Mouse (Mus musculus) myocyte (in vitro differentiated cells): ENCODE data around the gene Clec10a. TPM values are rescaled to one million over a fixed set of nuclear protein-coding genes. Genes with fewer than 3 reads are reported as not detected.
"Not testable (repeated sequence)": the region's sequence is repeated elsewhere in the genome, so short reads cannot be mapped to it uniquely, and the experiment has no call there.

Source experiments
- H3K27me3 ChIP-seq: one replicate; pipeline ENCODE4 v1.6.1; 2011; ENCODE audit not compliant: control insufficient read depth, insufficient read depth, insufficient read length
- H3K36me3 ChIP-seq: one replicate; pipeline ENCODE4 v1.6.1; 2011; ENCODE audit not compliant: control insufficient read depth, insufficient read depth
- H3K4me2 ChIP-seq: one replicate; pipeline ENCODE4 v1.6.1; 2011; ENCODE audit warnings: low read depth, control low read depth
- H3K4me3 ChIP-seq: one replicate; pipeline ENCODE4 v1.5.1; 2011; ENCODE audit warnings: mild to moderate bottlenecking, control low read depth, moderate library complexity
- H3K79me2 ChIP-seq: one replicate; pipeline ENCODE4 v1.6.1; 2011; ENCODE audit not compliant: control insufficient read depth, insufficient read depth
- H3ac ChIP-seq: one replicate; pipeline ENCODE4 v1.6.1; 2011; ENCODE audit not compliant: control insufficient read depth, insufficient read length
- CEBPB ChIP-seq: IDR thresholded peaks from 2 replicates; pipeline ENCODE4 v1.6.1; 2011; ENCODE audit warnings: mild to moderate bottlenecking, moderate library complexity; ENCODE audit not compliant: poor library complexity, insufficient read depth, severe bottlenecking
- E2F4 ChIP-seq: IDR thresholded peaks from one replicate; pipeline ENCODE4 v1.6.1; 2011; ENCODE audit warnings: mild to moderate bottlenecking, control low read depth, moderate library complexity; ENCODE audit not compliant: insufficient read depth
- MAX ChIP-seq: IDR thresholded peaks from one replicate; pipeline ENCODE4 v1.6.1; 2011; ENCODE audit warnings: low read depth, mild to moderate bottlenecking, control low read depth
- MYOD1 ChIP-seq, 3 experiments: IDR thresholded peaks; one replicate each; pipeline ENCODE4 v1.6.1; 2011; ENCODE audit warnings: control low read depth in 2 of 3, low read depth in 2 of 3, mild to moderate bottlenecking in 2 of 3, moderate library complexity in 1 of 3; ENCODE audit not compliant: insufficient read length in 2 of 3, control insufficient read depth in 1 of 3
- MYOG ChIP-seq, 3 experiments: IDR thresholded peaks; one replicate each; pipeline ENCODE4 v1.6.1; 2011; ENCODE audit warnings: control low read depth in 2 of 3, low read depth in 2 of 3, mild to moderate bottlenecking in 2 of 3; ENCODE audit not compliant: insufficient read length in 2 of 3, control insufficient read depth in 1 of 3, insufficient read depth in 1 of 3
- POLR2A ChIP-seq: IDR thresholded peaks from one replicate; pipeline ENCODE4 v1.6.1; 2011; ENCODE audit warnings: low read depth, mild to moderate bottlenecking, control low read depth, moderate library complexity; ENCODE audit not compliant: insufficient read length
- POLR2AphosphoS2 ChIP-seq: IDR thresholded peaks from one replicate; pipeline ENCODE4 v1.6.1; 2011; ENCODE audit warnings: low read depth, control low read depth; ENCODE audit not compliant: insufficient read length
- REST ChIP-seq: IDR thresholded peaks from one replicate; pipeline ENCODE4 v1.6.1; 2011; ENCODE audit warnings: mild to moderate bottlenecking, control low read depth, moderate library complexity; ENCODE audit not compliant: insufficient read depth, insufficient read length
- SRF ChIP-seq: IDR thresholded peaks from one replicate; pipeline ENCODE4 v1.6.1; 2011; ENCODE audit warnings: low read depth; ENCODE audit not compliant: control insufficient read depth, insufficient read length
- TCF12 ChIP-seq: IDR thresholded peaks from one replicate; pipeline ENCODE4 v1.6.1; 2011; ENCODE audit warnings: mild to moderate bottlenecking, control low read depth; ENCODE audit not compliant: poor library complexity, insufficient read depth, severe bottlenecking
- TCF3 ChIP-seq: IDR thresholded peaks from one replicate; pipeline ENCODE4 v1.6.1; 2011; ENCODE audit warnings: low read depth, control low read depth; ENCODE audit not compliant: insufficient read length
- USF1 ChIP-seq: IDR thresholded peaks from one replicate; pipeline ENCODE4 v1.6.1; 2011; ENCODE audit warnings: low read depth, mild to moderate bottlenecking, control low read depth, moderate library complexity
- polyA plus RNA-seq: library from polyadenylated mRNA; unstranded; fragments of >200 nt; fragmentation: generic; extraction: Trizol; gene quantifications from one replicate; pipeline ENCODE4 v1.2.1, GENCODE M21; 2012; ENCODE audit warnings: missing spikeins

The Clec10a gene
- 0.13 TPM for polyA plus RNA-seq

DNA sequence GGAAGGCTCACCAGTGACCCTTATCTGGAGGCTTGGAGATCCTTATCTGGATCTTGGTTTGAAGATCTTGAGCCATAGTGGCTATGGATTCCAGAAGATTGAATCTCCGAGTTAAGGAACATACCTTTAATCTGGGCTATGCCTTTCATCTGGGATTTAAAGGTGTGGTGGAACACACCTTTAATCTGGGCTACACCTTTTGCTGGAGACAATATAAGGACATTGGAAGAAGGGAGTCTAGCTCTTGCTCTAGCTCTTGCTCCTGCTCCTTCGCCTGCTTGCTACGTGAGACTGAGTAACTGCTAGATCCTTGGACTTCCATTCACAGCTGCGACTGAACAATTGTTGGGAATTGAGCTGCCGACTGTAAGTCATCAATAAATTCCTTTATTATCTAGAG lies at the start of gene Clec10a:
TSS of gene Clec10a (plus strand) at position 301 of the 400 bp plus-strand sequence.
- not testable (repeated sequence) for H3K79me2 ChIP-seq, H3ac ChIP-seq, H3K4me2 ChIP-seq, H3K4me3 ChIP-seq, H3K36me3 ChIP-seq, H3K27me3 ChIP-seq

DNA sequence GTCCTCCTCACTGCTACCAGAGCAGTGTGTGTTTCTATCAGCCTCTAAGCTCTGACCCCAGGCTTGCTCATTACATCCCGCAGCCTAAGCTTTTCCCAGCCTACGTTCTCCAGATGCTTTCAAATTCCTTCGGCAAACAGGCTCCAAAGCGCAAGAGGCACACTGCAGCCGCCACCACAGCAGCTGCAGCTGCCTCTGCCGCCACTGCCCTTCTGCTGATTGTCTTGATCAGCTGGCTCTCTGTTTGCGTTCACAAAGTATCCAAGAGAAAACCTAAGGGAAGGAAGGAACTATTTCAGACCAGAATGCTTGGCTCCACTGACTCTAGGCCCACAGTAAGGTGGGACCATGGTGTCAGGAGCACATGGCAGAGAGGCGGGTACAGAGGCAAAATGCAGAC lies 48.9 kb upstream of the Clec10a start:
- H3K4me2 ChIP-seq, result peak overlapping the region; percentile 59
- H3K36me3 ChIP-seq, result no peaks in the 10 kb centered on the region
- H3ac ChIP-seq, result no peak overlapping the region
- no peaks in the 10 kb centered on the region for H3K27me3 ChIP-seq
- TF ChIP-seq E2F4, result no peak
- TF ChIP-seq SRF, result no peak
- peak; percentile 43 to 91 (median 78) for TF ChIP-seq MYOG (IDR thresholded peaks at IDR 0.05; ENCODE audit: control insufficient read depth in 1 of 3, insufficient read depth in 1 of 3, insufficient read length in 2 of 3, low read depth in 2 of 3)
- TF ChIP-seq POLR2AphosphoS2, result no peak
- TF ChIP-seq REST, result no peak
- peak in 2 of 3 experiments; percentile 89 to 92 for TF ChIP-seq MYOD1 (IDR thresholded peaks at IDR 0.05; ENCODE audit: control insufficient read depth in 1 of 3, insufficient read length in 2 of 3, low read depth in 2 of 3)
- no peak for TF ChIP-seq MAX
- TF ChIP-seq TCF3, result peak; percentile 86
- no peak for TF ChIP-seq POLR2A
- no peak for TF ChIP-seq USF1
- H3K4me3 ChIP-seq, result no peak overlapping the region
- no peaks in the 10 kb centered on the region for H3K79me2 ChIP-seq

DNA sequence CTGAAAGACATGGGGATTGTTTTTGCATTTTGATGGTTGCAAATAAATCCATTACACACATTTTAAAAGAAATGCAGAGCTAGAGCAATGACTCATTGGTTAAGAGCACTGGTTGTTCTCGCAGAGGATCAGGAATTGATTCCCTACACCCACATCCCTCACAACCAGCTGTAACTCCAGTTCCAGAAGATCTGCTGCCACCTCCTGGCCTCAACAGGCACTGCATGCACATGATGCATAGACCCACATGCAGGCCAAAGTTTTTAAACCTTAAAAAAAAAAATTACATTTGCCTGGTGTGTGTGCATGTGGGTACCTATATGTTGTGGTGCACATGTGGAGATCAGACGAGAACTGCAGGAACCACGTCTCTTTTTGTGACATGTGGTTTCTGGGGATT lies 45.9 kb upstream of the Clec10a start:
- Histone ChIP-seq H3ac (no peak overlapping the region), H3K79me2 (no peaks in the 10 kb centered on the region), H3K4me3 (no peak overlapping the region), H3K36me3 (no peaks in the 10 kb centered on the region), H3K4me2 (no peak overlapping the region), H3K27me3 (no peaks in the 10 kb centered on the region)
- no peak for TF ChIP-seq E2F4
- TF ChIP-seq TCF3, result no peak
- no peak for TF ChIP-seq TCF12
- TF ChIP-seq USF1, result no peak
- TF ChIP-seq CEBPB, result no peak
- TF ChIP-seq MAX, result no peak
- TF ChIP-seq REST, result no peak

DNA sequence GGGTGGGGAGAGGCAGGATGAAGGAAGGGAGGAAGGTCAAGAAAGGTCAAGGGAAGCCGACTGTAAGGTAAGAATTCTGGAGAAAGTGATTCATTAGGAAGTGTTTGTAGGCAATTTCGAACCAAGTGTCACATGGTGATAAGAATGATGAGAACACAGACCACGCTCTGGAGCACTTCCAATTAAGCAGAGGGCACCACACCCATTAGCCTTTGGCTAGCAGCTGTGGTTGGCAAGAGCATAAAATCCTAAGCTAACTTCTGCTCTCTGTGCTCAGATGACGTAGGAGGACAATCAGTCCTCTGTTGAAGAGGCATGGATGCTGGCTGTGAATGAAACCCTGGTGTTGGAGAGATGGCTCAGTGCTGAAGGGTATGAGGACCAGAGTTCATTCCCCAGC lies 41.4 kb upstream of the Clec10a start:
- Histone ChIP-seq H3K36me3 (no peaks in the 10 kb centered on the region), H3K4me3 (no peak overlapping the region), H3K4me2 (peak overlapping the region; percentile 8), H3K79me2 (no peaks in the 10 kb centered on the region), H3ac (no peak overlapping the region), H3K27me3 (no peaks in the 10 kb centered on the region)
- peak in 2 of 3 experiments; percentile 40 to 54 for TF ChIP-seq MYOD1 (IDR thresholded peaks at IDR 0.05; ENCODE audit: control insufficient read depth in 1 of 3, insufficient read length in 2 of 3, low read depth in 2 of 3)
- no peak for TF ChIP-seq POLR2A
- no peak for TF ChIP-seq POLR2AphosphoS2
- peak; percentile 62 for TF ChIP-seq MAX
- TF ChIP-seq USF1, result peak; percentile 65
- no peak for TF ChIP-seq TCF3
- TF ChIP-seq REST, result no peak
- TF ChIP-seq SRF, result no peak
- peak in 1 of 3 experiments; percentile 51 for TF ChIP-seq MYOG (IDR thresholded peaks at IDR 0.05; ENCODE audit: control insufficient read depth in 1 of 3, insufficient read depth in 1 of 3, insufficient read length in 2 of 3, low read depth in 2 of 3)
- no peak for TF ChIP-seq E2F4
- TF ChIP-seq CEBPB, result no peak
- TF ChIP-seq TCF12, result no peak

DNA sequence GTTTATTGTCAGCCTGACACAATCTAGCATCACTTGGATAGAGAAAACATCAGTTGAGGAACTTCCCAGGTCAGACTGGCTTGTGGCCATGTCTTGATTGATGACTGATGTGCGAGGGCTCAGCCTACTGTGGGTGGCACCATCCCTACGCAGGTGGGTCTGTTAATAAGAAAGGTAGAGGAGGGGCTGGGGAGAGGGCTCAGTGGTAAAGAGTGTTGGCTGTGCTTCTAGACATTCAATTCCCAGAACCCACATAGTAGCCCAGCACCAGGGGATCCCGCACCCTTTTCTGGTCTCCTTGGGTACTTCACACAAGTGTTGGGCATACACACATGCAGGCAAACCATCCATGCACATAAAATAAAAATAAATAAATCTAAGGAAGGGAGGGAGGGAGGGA lies 40.1 kb upstream of the Clec10a start:
- no peak overlapping the region for H3K4me2 ChIP-seq
- no peaks in the 10 kb centered on the region for H3K79me2 ChIP-seq
- TF ChIP-seq MAX, result no peak
- no peak for TF ChIP-seq MYOD1 (IDR thresholded peaks at IDR 0.05; ENCODE audit: control insufficient read depth in 1 of 3, insufficient read length in 2 of 3, low read depth in 2 of 3)
- no peak overlapping the region for H3ac ChIP-seq
- H3K36me3 ChIP-seq, result no peaks in the 10 kb centered on the region
- no peaks in the 10 kb centered on the region for H3K27me3 ChIP-seq
- H3K4me3 ChIP-seq, result no peak overlapping the region

DNA sequence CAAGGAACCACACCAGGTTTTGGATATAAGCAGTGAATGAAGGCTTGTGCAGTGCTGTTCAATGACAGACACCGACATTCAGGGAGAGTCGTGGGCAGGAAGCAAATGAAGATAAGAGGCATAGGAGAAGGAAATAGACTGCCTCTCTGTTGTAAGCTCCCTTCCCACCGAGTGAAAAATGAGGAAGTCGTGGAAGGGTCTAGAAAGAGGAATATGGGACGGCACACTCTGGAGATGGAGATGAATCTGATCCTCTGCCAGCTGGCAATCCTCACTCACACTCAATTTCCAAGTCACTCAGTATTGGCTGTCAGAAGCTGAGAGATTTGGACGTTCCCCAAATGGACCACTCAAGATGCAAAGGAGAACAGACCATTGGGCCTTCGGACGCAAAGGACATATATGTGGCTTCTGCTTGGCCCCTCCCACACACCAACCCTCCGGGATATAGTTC lies 26.0 kb upstream of the Clec10a start, which contains the start of gene Mgl2:
TSS of gene Mgl2 (plus strand) at position 404 of the 454 bp plus-strand sequence.
- TF ChIP-seq POLR2A (no peak), MYOD1 (IDR thresholded peaks at IDR 0.05; ENCODE audit: control insufficient read depth in 1 of 3, insufficient read length in 2 of 3, low read depth in 2 of 3) (no peak), REST (no peak), TCF3 (no peak), TCF12 (no peak), POLR2AphosphoS2 (no peak), E2F4 (no peak), USF1 (no peak), MAX (no peak), MYOG (IDR thresholded peaks at IDR 0.05; ENCODE audit: control insufficient read depth in 1 of 3, insufficient read depth in 1 of 3, insufficient read length in 2 of 3, low read depth in 2 of 3) (no peak), SRF (no peak)
- no peaks in the 10 kb centered on the region for H3K27me3 ChIP-seq

DNA sequence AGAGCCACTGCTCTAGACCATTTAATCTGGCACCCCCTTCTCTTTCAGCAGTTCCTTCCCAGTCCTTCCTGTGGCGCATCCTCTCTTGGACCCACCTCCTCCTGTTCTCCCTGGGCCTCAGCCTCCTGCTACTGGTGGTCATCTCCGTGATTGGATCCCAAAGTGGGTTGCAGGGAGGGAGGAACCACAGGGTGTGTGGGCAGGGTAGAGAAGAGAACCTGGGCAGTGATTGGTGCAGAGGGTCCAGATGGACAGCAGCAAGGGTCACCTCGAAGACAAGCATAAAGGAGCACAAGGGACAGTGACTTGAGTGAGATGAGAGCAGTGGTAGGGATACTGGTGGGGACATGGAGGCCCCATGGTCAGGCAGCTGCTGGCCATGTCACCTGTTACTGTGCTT lies 21.0 kb upstream of the Clec10a start:
- not testable (repeated sequence) for H3K4me3 ChIP-seq, H3K27me3 ChIP-seq, H3ac ChIP-seq

More for the DNA sequence above, 26.0 kb upstream of the Clec10a start, which contains the start of gene Mgl2:
- Histone ChIP-seq H3K4me3 (no peak within 1 kb of the TSS), H3K4me2 (no peak within 1 kb of the TSS), H3K79me2 (no peaks in the 10 kb centered on the region), H3K36me3 (no peaks in the 10 kb centered on the region), H3ac (no peak within 1 kb of the TSS)

DNA sequence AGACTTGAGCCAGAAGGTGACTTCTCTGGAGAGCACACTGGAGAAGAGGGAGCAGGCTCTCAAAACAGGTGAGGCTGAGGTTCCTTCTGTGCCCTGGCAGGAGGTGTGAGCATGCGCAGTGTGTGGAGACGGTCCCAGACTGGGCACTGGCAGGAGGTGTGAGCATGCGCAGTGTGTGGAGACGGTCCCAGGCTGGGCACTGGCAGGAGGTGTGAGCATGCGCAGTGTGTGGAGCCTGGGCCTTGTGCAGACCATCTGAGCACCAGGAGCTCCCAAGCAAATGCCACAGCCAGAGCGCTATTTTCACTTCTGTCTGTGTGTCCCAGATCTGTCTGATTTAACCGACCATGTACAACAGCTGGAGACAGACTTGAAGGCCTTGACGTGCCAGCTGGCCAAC lies 20.1 kb upstream of the Clec10a start:
- not testable (repeated sequence) for H3K4me2 ChIP-seq, H3K4me3 ChIP-seq, H3K79me2 ChIP-seq, H3K27me3 ChIP-seq, H3K36me3 ChIP-seq, H3ac ChIP-seq

More for the DNA sequence above, 21.0 kb upstream of the Clec10a start:
- H3K36me3 ChIP-seq, H3K79me2 ChIP-seq, H3K4me2 ChIP-seq: not testable (repeated sequence)
